Mouse (Mus musculus) layer of hippocampus, adult 18-20 months (tissue): ENCODE data around the gene Slc44a3. TPM values are rescaled to one million over a fixed set of nuclear protein-coding genes. Genes with fewer than 3 reads are reported as not detected.

Source experiments
- DNase-seq, 2 experiments: peaks; one replicate each; pipeline ENCODE4 v3.0.0; 2022; ENCODE audit warnings: low spot score in 2 of 2
- total RNA-seq, 2 experiments: library from RNA; stranded (reverse); gene quantifications; 2 replicates each; pipeline ENCODE4 v1.2.3; 2021

Slc44a3 gene
- total RNA-seq, 2 experiments from 2014 or later: 0.13 TPM; not detected in 1

GRCm38 (mm10) chr3:121428230-121428629, 104.0 kb downstream of the Slc44a3 start:
- no peak for DNase-seq

GRCm38 (mm10) chr3:121427520-121427908, 104.7 kb downstream of the Slc44a3 start:
- peak; percentile 42 to 65 for DNase-seq

DNA sequence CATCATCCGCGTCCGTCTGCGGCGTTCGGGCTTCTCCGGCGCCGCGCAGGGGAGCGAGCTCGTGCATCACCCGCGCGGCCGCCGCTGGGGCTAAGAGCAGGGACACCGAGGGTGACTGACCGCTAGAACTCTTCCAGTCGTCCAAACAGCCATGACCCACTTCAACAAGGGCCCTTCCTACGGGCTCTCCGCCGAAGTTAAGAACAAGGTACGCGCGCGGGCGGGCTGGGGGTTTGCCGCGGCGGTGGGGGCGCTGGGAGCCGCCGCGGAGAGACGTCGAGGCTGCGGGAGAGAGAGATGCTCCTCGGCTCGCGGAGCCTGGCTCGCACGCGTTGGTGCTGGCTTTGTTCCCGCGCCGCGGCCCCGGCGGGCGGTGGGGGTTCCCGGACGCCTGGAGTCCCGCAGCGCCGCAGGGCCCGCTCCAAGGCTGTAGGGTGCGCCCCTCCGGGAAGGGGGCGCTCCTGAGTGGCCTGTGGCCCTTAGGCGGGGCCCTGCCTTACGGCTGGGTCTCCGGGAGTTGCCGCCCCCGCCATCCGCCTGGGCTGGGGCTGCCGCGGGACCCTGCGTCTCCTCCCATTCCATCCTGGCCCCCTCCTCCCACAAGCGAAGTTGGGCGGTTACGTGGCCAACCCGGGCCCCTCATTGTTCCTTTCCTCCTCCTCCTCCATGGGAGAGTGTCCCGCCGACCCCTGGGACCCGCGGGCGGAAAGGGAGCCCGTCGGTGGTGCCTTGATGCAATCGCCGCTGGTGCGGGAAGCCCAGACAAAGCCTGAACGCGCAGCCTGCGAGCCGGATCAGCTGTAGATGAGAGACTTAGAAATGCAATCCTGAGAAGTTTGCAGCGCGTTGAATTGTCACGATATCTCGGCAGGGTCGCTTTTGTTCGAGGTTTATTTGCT, 105.3 kb downstream of the Slc44a3 start:
- peak; percentile 53 to 73 for DNase-seq

- peak; percentile 84 to 91 for DNase-seq
Observed at GRCm38 (mm10) chr3:121425861-121426620, 106.2 kb downstream of the Slc44a3 start, which contains the start of gene Cnn3. Gene Cnn3 (plus strand): TSS chr3:121426497.

- no peak for DNase-seq
Observed at GRCm38 (mm10) chr3:121422405-121422804, 109.8 kb downstream of the Slc44a3 start.

DNA sequence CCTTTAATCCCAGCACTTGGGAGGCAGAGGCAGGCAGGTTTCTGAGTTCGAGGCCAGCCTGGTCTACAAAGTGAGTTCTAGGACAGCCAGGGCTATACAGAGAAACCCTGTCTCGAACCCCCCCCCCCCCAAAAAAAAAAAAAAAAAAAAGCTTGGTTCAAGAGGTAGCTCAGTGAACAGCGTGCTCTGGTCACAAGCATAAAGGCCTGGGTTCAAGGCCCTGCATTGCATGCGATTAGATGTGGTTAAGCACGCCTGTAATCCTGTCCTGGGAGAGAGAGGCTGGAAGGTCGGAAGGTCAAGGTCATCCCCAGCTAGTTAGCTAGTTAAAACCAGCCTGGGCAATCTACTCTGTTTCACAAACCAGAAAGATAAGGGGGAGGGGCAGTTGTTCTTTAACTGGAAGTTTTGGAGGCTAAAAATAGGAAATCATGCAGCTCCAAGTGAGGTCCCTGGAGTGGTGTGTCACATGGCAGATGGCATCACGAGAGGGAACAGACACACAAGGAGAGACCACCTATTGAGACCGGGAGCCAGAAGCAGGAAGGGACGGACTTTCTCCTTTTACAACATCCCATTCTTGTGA, 113.3 kb downstream of the Slc44a3 start:
- DNase-seq: no peak

GRCm38 (mm10) chr3:121418251-121418601, 114.0 kb downstream of the Slc44a3 start:
- DNase-seq: no peak

DNA sequence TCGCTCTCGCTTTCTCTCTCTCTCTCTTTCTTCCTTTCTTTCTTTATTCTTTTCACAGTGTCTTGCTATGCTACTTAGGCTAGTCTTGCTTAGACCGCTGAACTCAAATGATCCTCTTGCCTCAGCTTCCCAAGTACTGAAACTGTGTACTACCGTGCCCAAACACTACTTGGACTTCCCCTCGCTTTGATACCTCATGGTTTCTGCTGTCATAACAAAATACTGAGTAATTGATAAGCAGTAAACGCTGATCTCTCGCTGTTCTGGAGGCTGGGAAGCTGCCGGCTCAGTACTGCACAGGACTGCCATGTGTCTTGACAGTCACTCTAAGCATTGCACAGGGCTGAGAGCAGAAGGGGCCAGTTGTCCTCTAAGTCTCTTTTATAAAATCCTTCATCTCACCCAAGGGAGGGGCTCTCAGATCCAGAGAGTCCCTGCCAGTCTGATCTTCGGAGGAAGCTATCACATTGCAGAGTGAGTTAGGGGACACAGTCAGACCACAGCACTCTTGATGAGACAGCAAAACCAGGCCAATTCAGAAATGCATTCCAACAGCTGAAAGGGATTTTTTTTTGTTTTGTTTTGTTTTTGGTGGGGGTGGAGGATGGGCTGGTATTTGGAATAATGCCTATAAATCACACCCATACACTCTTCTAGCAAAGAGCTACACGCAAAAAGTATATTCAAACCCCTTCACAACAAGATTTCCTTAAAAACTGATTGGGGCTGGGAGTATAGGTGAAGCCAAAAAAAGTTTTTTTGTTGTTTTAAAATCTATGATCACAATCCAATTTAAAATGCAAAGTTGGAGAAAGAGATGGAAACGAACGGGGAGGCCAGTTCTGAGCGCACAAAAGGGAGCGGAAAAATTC, 114.6 kb downstream of the Slc44a3 start:
- no peak for DNase-seq

DNA sequence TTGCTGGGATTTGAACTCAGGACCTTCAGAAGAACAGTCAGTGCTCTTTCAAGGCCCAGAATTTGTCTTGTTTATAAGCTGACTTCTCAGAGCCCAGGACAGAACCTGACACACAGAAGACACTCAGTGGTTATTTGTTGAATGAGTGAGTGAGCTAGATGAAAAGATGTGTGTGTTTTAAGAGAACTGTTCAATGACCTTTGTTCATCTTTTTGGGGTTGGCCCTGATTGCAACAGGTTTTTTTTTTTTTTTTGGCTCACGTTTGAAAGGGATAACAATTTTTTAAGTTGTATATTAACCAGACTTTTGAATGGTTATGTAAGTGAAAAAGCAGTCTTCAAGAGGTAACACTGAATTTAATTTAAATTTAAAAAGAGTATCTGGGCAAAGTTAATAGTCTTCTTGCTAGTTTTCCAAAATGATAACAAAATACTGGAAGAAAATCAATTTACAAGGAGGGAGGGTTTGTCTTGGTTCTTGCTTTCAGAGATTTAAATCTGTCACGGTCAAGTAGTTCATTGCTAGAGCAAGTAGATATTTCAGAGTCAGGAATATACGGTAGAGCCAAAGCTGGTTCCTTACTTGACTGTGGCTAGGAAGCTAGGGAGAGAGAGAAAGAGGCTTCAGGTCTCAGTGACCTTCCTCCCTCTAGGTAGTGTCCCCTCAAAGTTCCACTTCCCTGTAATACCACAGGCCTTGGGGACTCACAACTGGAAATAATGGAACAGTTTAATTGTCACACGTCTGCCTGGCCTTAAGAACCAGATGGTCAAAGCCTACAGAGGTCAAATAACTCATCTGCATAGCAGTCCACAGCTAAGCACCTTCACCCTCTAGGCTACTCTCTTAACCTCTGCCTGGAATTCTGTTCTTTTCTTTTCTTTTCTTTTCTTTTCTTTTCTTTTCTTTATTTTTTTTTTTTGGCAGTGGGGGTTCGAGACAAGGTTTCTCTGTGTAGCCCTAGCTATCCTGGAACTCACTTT, 115.7 kb downstream of the Slc44a3 start:
- DNase-seq: no peak

DNA sequence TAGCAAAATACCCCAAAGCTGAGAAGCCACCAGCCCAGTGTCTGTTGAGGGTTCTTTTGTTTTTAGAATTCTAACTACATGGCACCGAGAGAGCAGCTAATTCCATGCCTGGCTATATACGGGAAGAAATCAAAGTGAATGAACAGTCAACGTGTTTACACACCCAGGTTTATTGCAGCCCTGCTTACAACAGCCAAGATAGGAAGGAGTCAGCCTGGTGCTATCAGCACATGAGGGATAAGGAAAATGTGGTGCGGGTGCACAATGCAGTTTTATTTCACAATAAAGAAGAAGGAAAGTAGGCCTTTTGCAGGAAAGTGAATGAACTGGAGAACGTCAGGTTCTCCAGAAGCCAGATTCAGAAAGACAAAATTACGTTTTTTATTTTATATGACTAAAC, 120.8 kb downstream of the Slc44a3 start:
- no peak for DNase-seq

Other genes with a start within 250 kb of the Slc44a3 start
- 10 to 100 TPM; 31.4 to 32.5 TPM for gene Tmem56, start 249.3 kb downstream of the Slc44a3 start, total RNA-seq
- gene Alg14, start 240.6 kb downstream of the Slc44a3 start, total RNA-seq: 10 to 100 TPM; 16.0 to 17.5 TPM
- gene Cnn3, start 105.9 kb downstream of the Slc44a3 start, total RNA-seq: 100 to 1,000 TPM; 107 to 110 TPM
- gene 4930432M17Rik, start 138.4 kb upstream of the Slc44a3 start, total RNA-seq: not detected
- gene F3, start 191.1 kb upstream of the Slc44a3 start, total RNA-seq: 10 to 100 TPM; 53.9 to 71.9 TPM